Comparison of ENCODE assay signal across 8 mouse cellular contexts in genomic region chr4:148130561-148131413, GRCm38 (mm10). TPM values are rescaled to one million over a fixed set of nuclear protein-coding genes. Genes with fewer than 3 reads are reported as not detected.
DNase-seq lines count a peak whose midpoint lies in the region; ATAC-seq and TF ChIP-seq lines count a peak whose summit lies in the region.

Draxin (minus strand) TSS chr4:148130698.

- H3K36me3 ChIP-seq in megakaryocyte, embryonic 14.5 days (replicated peaks; ENCODE audit: low read length), result peaks cover 5% of the 10 kb centered on the region
- no peaks in the 10 kb centered on the region for H3K36me3 ChIP-seq in hindbrain, embryonic 14.5 days (replicated peaks; ENCODE audit: control insufficient read depth, insufficient read depth)
- H3K36me3 ChIP-seq in liver, embryonic 14.5 days (replicated peaks; ENCODE audit: control insufficient read depth, insufficient read depth, low read depth), result no peaks in the 10 kb centered on the region
- no peaks in the 10 kb centered on the region for H3K36me3 ChIP-seq in neural tube, embryonic 14.5 days (ENCODE audit: control insufficient read depth, insufficient read depth, low read length)

- peak within 1 kb of the TSS; percentile 84 for H3K4me2 ChIP-seq in hindbrain, embryonic 14.5 days (replicated peaks)
- H3K4me2 ChIP-seq in liver, embryonic 14.5 days (ENCODE audit: low read depth), result peak within 1 kb of the TSS; percentile 45
- peak within 1 kb of the TSS; percentile 88 for H3K4me2 ChIP-seq in neural tube, embryonic 14.5 days (ENCODE audit: low read depth, low read length)

- no peak for TF ChIP-seq CTCF in liver, embryonic 14.5 days (IDR thresholded peaks at IDR 0.05; ENCODE audit: low read depth)

- intact Hi-C loops in left cerebral cortex, postnatal 36 days (cut with DNase I), result no loop called here

- H3K27ac ChIP-seq in hindbrain, embryonic 14.5 days, result peak within 1 kb of the TSS; percentile 98
- H3K27ac ChIP-seq in liver, embryonic 14.5 days, result no peak within 1 kb of the TSS
- H3K27ac ChIP-seq in neural tube, embryonic 14.5 days (ENCODE audit: low read depth, low read length), result peak within 1 kb of the TSS; percentile 97

- peaks cover 54% of the 10 kb centered on the region for H3K4me1 ChIP-seq in megakaryocyte, embryonic 14.5 days
- H3K4me1 ChIP-seq in hindbrain, embryonic 14.5 days (replicated peaks; ENCODE audit: control insufficient read depth, insufficient read depth, low read length), result peaks cover 26% of the 10 kb centered on the region
- H3K4me1 ChIP-seq in liver, embryonic 14.5 days (replicated peaks; ENCODE audit: control insufficient read depth in 2 of 2, insufficient read depth in 2 of 2, low read length in 1 of 2), result no peaks in the 10 kb centered on the region
- H3K4me1 ChIP-seq in neural tube, embryonic 14.5 days (ENCODE audit: control insufficient read depth, insufficient read depth, low read length), result peaks cover 11% of the 10 kb centered on the region

- H3K27me3 ChIP-seq in megakaryocyte, embryonic 14.5 days (replicated peaks), result peaks cover 79% of the 10 kb centered on the region
- H3K27me3 ChIP-seq in hindbrain, embryonic 14.5 days (ENCODE audit: control insufficient read depth, insufficient read depth, low read length), result no peaks in the 10 kb centered on the region
- H3K27me3 ChIP-seq in liver, embryonic 14.5 days (ENCODE audit: control insufficient read depth, insufficient read depth, low read length), result peaks cover 45% of the 10 kb centered on the region
- H3K27me3 ChIP-seq in neural tube, embryonic 14.5 days (ENCODE audit: control insufficient read depth, insufficient read depth, low read length), result no peaks in the 10 kb centered on the region

- ATAC-seq in megakaryocyte, adult 5-6 weeks (ENCODE audit: poor library complexity, severe bottlenecking), result no peak
- ATAC-seq in hindbrain, embryonic 14.5 days (ENCODE audit: low FRiP score), result peak; percentile 72
- ATAC-seq in liver, embryonic 14.5 days (ENCODE audit: insufficient read depth), result peak; percentile 13; the same call in 1 of the 2 replicates
- peak; percentile 80 for ATAC-seq in neural tube, embryonic 14.5 days (ENCODE audit: low read depth)

- TF ChIP-seq EP300 in liver, embryonic 14.5 days (IDR thresholded peaks at IDR 0.05; ENCODE audit: low read depth), result no peak

- peak within 1 kb of the TSS; percentile 97 for H3K9ac ChIP-seq in hindbrain, embryonic 14.5 days
- no peak within 1 kb of the TSS for H3K9ac ChIP-seq in liver, embryonic 14.5 days (replicated peaks)
- H3K9ac ChIP-seq in neural tube, embryonic 14.5 days (replicated peaks; ENCODE audit: low read depth, low read length), result peak within 1 kb of the TSS; percentile 99

- DNase-seq in embryo, embryonic 11.5 days (ENCODE audit: low read depth, low spot score), result peak; percentile 67
- DNase-seq in hindbrain, embryonic 14.5 days (ENCODE audit: low spot score), result peak; percentile 74
- no peak for DNase-seq in liver, embryonic 14.5 days (ENCODE audit: low read depth in 3 of 3, low spot score in 3 of 3)
- DNase-seq in left cerebral cortex, postnatal 36 days (ENCODE audit: low spot score in 2 of 2), result no peak
- no peak for DNase-seq in urinary bladder, postnatal 25 days (ENCODE audit: low spot score)

- WGBS in hindbrain, embryonic 14.5 days, result under 1% methylated on average over 64 of the region's 87 CpGs
- 2% methylated on average over 85 of the region's 87 CpGs for WGBS in liver, embryonic 14.5 days (ENCODE audit: insufficient replicate concordance)
- WGBS in neural tube, embryonic 14.5 days, result under 1% methylated on average over 61 of the region's 87 CpGs

- H3K9me3 ChIP-seq in megakaryocyte, embryonic 14.5 days, result peaks cover 9% of the 10 kb centered on the region
- H3K9me3 ChIP-seq in hindbrain, embryonic 14.5 days (ENCODE audit: control insufficient read depth, low read length), result no peaks in the 10 kb centered on the region
- H3K9me3 ChIP-seq in liver, embryonic 14.5 days (ENCODE audit: control insufficient read depth, low read length), result no peaks in the 10 kb centered on the region
- H3K9me3 ChIP-seq in neural tube, embryonic 14.5 days (ENCODE audit: control insufficient read depth, low read length), result no peaks in the 10 kb centered on the region

- H3K4me3 ChIP-seq in megakaryocyte, embryonic 14.5 days (replicated peaks), result peak within 1 kb of the TSS; percentile 92
- peak within 1 kb of the TSS; percentile 69 for H3K4me3 ChIP-seq in hindbrain, embryonic 14.5 days (replicated peaks; ENCODE audit: low read length)
- H3K4me3 ChIP-seq in liver, embryonic 14.5 days (ENCODE audit: insufficient read depth in 1 of 2, low read depth in 2 of 2, low read length in 2 of 2), result peak within 1 kb of the TSS in 1 of 2 experiments; percentile 34; a peak in 2 of 4 replicates
- H3K4me3 ChIP-seq in neural tube, embryonic 14.5 days (ENCODE audit: low read depth, low read length), result peak within 1 kb of the TSS; percentile 74

RNA-seq across cellular contexts. Expression of gene Draxin, which starts in this region (rescaled TPM):
- polyA plus RNA-seq in megakaryocyte, embryonic 14.5 days (2012; ENCODE audit: insufficient read depth, low replicate concordance), result 4.1 and 4.9 TPM in 2 replicates
- total RNA-seq in megakaryocyte, adult 5-6 weeks (2015), result not detected in 2 replicates
- 0.04 TPM in 1 of 2 replicates, not detected in the other for total RNA-seq in megakaryocyte, adult 5-6 weeks (2017)
- 16.9 and 17.4 TPM in 2 replicates for polyA plus RNA-seq in hindbrain, embryonic 14.5 days (2014; fragmentation: Nextera tagmentation; extraction: Ambion mirVana)
- 0.16 and 0.22 TPM in 2 replicates for polyA plus RNA-seq in liver, embryonic 14.5 days (2012; rRNA removed)
- polyA plus RNA-seq in liver, embryonic 14.5 days (2014; fragmentation: Nextera tagmentation; extraction: Ambion mirVana), result 0.04 and 0.05 TPM in 2 replicates
- 13.2 and 13.8 TPM in 2 replicates for polyA plus RNA-seq in neural tube, embryonic 14.5 days (2014; fragmentation: Nextera tagmentation; extraction: Ambion mirVana)
- under 1 TPM; 0.43 to 0.47 TPM for total RNA-seq in left cerebral cortex, postnatal 36 days (2021)

Comparison
In these comparisons a context has a peak if more than half of its experiments do, and no peak if none do; other contexts are left out.
1. Peak in ATAC-seq and H3K4me2 ChIP-seq in liver, embryonic 14.5 days; RNA of the gene not detected or under 1 TPM.
2. DNase-seq: peak in embryo, embryonic 11.5 days (single experiment) and hindbrain, embryonic 14.5 days (single experiment); none in liver, embryonic 14.5 days (0 of 3), left cerebral cortex, postnatal 36 days (0 of 2) and urinary bladder, postnatal 25 days (single experiment).
3. Peak in every context shown above with its lines, with median percentiles within 50 percentile points of each other: H3K4me2 ChIP-seq.